Comparison of ENCODE assay signal across 20 mouse cellular contexts in genomic region chr3:53292979-53293378, GRCm38 (mm10).
"Had no signal": no experiment of that assay in that cellular context is flagged by ENCODE, and none has a peak within 500 bp of the region (broad histone marks: within the 10 kb centered on the region; RNA-seq: fewer than 3 reads in every experiment).

No protein-coding gene starts in this region.

- DNase-seq: kidney, adult 11 months; kidney, postnatal 25 days; layer of hippocampus, adult 9-11 months; liver; lung, adult 18-20 months; lung, postnatal 10 days; lung, postnatal 4 days; retina, postnatal 1 day; thymus, postnatal 25 days had no signal

- H3K9me3 ChIP-seq: intestine, embryonic 15.5 days; limb, embryonic 10.5 days; limb, embryonic 13.5 days; liver, embryonic 12.5 days; liver, embryonic 15.5 days; lung, embryonic 15.5 days; midbrain, embryonic 12.5 days; neural tube, embryonic 13.5 days had no signal

- H3K4me3 ChIP-seq: intestine, embryonic 15.5 days; layer of hippocampus, adult 2 months; limb, embryonic 10.5 days; limb, embryonic 13.5 days; liver, embryonic 12.5 days; liver, embryonic 15.5 days; lung, embryonic 15.5 days; midbrain, embryonic 12.5 days; myocyte; neural tube, embryonic 13.5 days had no signal

- H3K4me1 ChIP-seq: liver, embryonic 12.5 days; liver, embryonic 15.5 days; midbrain, embryonic 12.5 days had no signal

- H3K27ac ChIP-seq: intestine, embryonic 15.5 days; layer of hippocampus, adult 2 months; limb, embryonic 10.5 days; limb, embryonic 13.5 days; liver, embryonic 12.5 days; liver, embryonic 15.5 days; lung, embryonic 15.5 days; midbrain, embryonic 12.5 days; neural tube, embryonic 13.5 days had no signal

- ATAC-seq: intestine, embryonic 15.5 days; liver, embryonic 12.5 days; midbrain, embryonic 16.5 days had no signal

- H3K36me3 ChIP-seq: intestine, embryonic 15.5 days; limb, embryonic 10.5 days; limb, embryonic 13.5 days; liver, embryonic 12.5 days; liver, embryonic 15.5 days; lung, embryonic 15.5 days; midbrain, embryonic 12.5 days; neural tube, embryonic 13.5 days had no signal

- H3K27me3 ChIP-seq: intestine, embryonic 15.5 days; liver, embryonic 12.5 days; liver, embryonic 15.5 days; lung, embryonic 15.5 days; midbrain, embryonic 12.5 days; neural tube, embryonic 13.5 days had no signal

- H3K9ac ChIP-seq: intestine, embryonic 15.5 days; limb, embryonic 13.5 days; liver, embryonic 12.5 days; liver, embryonic 15.5 days; lung, embryonic 15.5 days; midbrain, embryonic 12.5 days; neural tube, embryonic 13.5 days had no signal

- H3K4me2 ChIP-seq: intestine, embryonic 15.5 days; limb, embryonic 13.5 days; liver, embryonic 12.5 days; liver, embryonic 15.5 days; lung, embryonic 15.5 days; midbrain, embryonic 12.5 days; neural tube, embryonic 13.5 days had no signal
